8 mouse cellular contexts compared by ENCODE assay signal in genomic region chr15:82243742-82244114, GRCm38 (mm10). TPM values are rescaled to one million over a fixed set of nuclear protein-coding genes. Genes with fewer than 3 reads are reported as not detected.
DNase-seq lines count a peak whose midpoint lies in the region; ATAC-seq and TF ChIP-seq lines count a peak whose summit lies in the region.

No protein-coding gene starts in this region.

- H3K4me2 ChIP-seq in heart, embryonic 12.5 days, result peak overlapping the region; percentile 85
- peak overlapping the region; percentile 68 for H3K4me2 ChIP-seq in forebrain, embryonic 15.5 days (replicated peaks)

- peaks cover 4% of the 10 kb centered on the region for H3K36me3 ChIP-seq in heart, embryonic 12.5 days
- peaks cover 10% of the 10 kb centered on the region for H3K36me3 ChIP-seq in ES-Bruce4 (ENCODE audit: control insufficient read depth, insufficient read depth, low read length, poor library complexity, severe bottlenecking)
- H3K36me3 ChIP-seq in forebrain, embryonic 15.5 days, result no peaks in the 10 kb centered on the region

- no peak for TF ChIP-seq POLR2A in ES-Bruce4 (IDR thresholded peaks at IDR 0.05; ENCODE audit: insufficient read depth, low read length)

- H3K27ac ChIP-seq in heart, embryonic 12.5 days (ENCODE audit: poor library complexity, severe bottlenecking), result peak overlapping the region; percentile 61; the same call in 1 of the 2 replicates
- H3K27ac ChIP-seq in ES-Bruce4 (ENCODE audit: insufficient read depth, low read length), result no peak overlapping the region
- H3K27ac ChIP-seq in forebrain, embryonic 15.5 days (replicated peaks), result peak overlapping the region; percentile 43

- peak overlapping the region; percentile 68 for H3K9ac ChIP-seq in heart, embryonic 12.5 days
- peak overlapping the region; percentile 86 for H3K9ac ChIP-seq in ES-Bruce4 (ENCODE audit: low read depth, poor library complexity, severe bottlenecking)
- peak overlapping the region; percentile 61 for H3K9ac ChIP-seq in forebrain, embryonic 15.5 days (replicated peaks)

- peak overlapping the region; percentile 76 for H3K4me3 ChIP-seq in heart, embryonic 12.5 days
- H3K4me3 ChIP-seq in ES-Bruce4 (ENCODE audit: low read depth, low read length), result peak overlapping the region; percentile 97
- H3K4me3 ChIP-seq in forebrain, embryonic 15.5 days, result peak overlapping the region; percentile 86

- no peak for ATAC-seq in heart, embryonic 12.5 days (ENCODE audit: insufficient number of reproducible peaks, low FRiP score)
- ATAC-seq in forebrain, embryonic 15.5 days (replicated peaks), result no peak
- ATAC-seq in megakaryocyte progenitor cell, adult 5-6 weeks (replicated peaks; ENCODE audit: poor library complexity), result peak; percentile 22

- H3K9me3 ChIP-seq in heart, embryonic 12.5 days (replicated peaks), result no peaks in the 10 kb centered on the region
- no peaks in the 10 kb centered on the region for H3K9me3 ChIP-seq in ES-Bruce4 (replicated peaks; ENCODE audit: control insufficient read depth, insufficient read depth, low read length, poor library complexity, severe bottlenecking)
- H3K9me3 ChIP-seq in forebrain, embryonic 15.5 days, result no peaks in the 10 kb centered on the region

- 3% methylated on average over 12 of the region's 12 CpGs for WGBS in heart, embryonic 12.5 days
- WGBS in forebrain, embryonic 15.5 days, result 4% methylated on average over 12 of the region's 12 CpGs

- H3K4me1 ChIP-seq in heart, embryonic 12.5 days (replicated peaks), result peaks cover 9% of the 10 kb centered on the region
- H3K4me1 ChIP-seq in ES-Bruce4 (ENCODE audit: control insufficient read depth, insufficient read depth, low read length), result peaks cover 3% of the 10 kb centered on the region
- peaks cover 9% of the 10 kb centered on the region for H3K4me1 ChIP-seq in forebrain, embryonic 15.5 days

- H3K27me3 ChIP-seq in heart, embryonic 12.5 days (replicated peaks), result no peaks in the 10 kb centered on the region
- no peaks in the 10 kb centered on the region for H3K27me3 ChIP-seq in ES-Bruce4 (ENCODE audit: control insufficient read depth, insufficient read depth, low read length, poor library complexity, severe bottlenecking)
- no peaks in the 10 kb centered on the region for H3K27me3 ChIP-seq in forebrain, embryonic 15.5 days

- DNase-seq in heart, adult 8-10 months (ENCODE audit: low spot score), result no peak
- no peak for DNase-seq in frontal cortex, postnatal 14 days (ENCODE audit: low spot score in 2 of 2)
- no peak for DNase-seq in urinary bladder, adult 2 months (ENCODE audit: low spot score)
- no peak for DNase-seq in adrenal gland, adult 2 months

- no peak for TF ChIP-seq EP300 in ES-Bruce4 (IDR thresholded peaks at IDR 0.05; ENCODE audit: insufficient read depth, low read depth, low read length)

- no peak for TF ChIP-seq CTCF in ES-Bruce4 (IDR thresholded peaks at IDR 0.05; ENCODE audit: low read depth, low read length)

RNA-seq across cellular contexts. Expression of gene Cenpm, which starts 0.8 kb away (rescaled TPM):
- polyA plus RNA-seq in heart, embryonic 12.5 days (2016; fragmentation: Nextera tagmentation; extraction: Ambion mirVana), result 57.9 and 67.0 TPM in 2 replicates
- 1 to 10 TPM in 1 of 4 experiments, under 1 TPM in 3; 0.29 to 1.5 (median 0.44) TPM for total RNA-seq in heart, adult 8-10 months (2022)
- polyA plus RNA-seq in ES-Bruce4 (2011; ENCODE audit: insufficient read depth, insufficient read length, low read depth, missing spikeins), result 43.2 and 52.0 TPM in 2 replicates
- 38.9 and 45.6 TPM in 2 replicates for polyA plus RNA-seq in forebrain, embryonic 15.5 days (2015; fragmentation: Nextera tagmentation; extraction: Ambion mirVana)
- total RNA-seq in megakaryocyte progenitor cell, adult 5-6 weeks (2015), result 32.9 and 42.6 TPM in 2 replicates
- total RNA-seq in megakaryocyte progenitor cell, adult 5-6 weeks (2017), result 16.5 and 24.9 TPM in 2 replicates
- polyA plus RNA-seq in urinary bladder, adult 2 months (2012; rRNA removed), result 4.6 and 6.1 TPM in 2 replicates
- total RNA-seq in adrenal gland, adult 2 months (2021), result 1 to 10 TPM in 1 of 2 experiments, under 1 TPM in 1; 0.93 to 1.9 TPM
- polyA plus RNA-seq in adrenal gland, adult 2 months (2012; rRNA removed), result 11.0 and 11.1 TPM in 2 replicates

RNA-seq across cellular contexts. Expression of gene 1500009C09Rik, which starts 8.5 kb away (rescaled TPM):
- polyA plus RNA-seq in heart, embryonic 12.5 days (2016; fragmentation: Nextera tagmentation; extraction: Ambion mirVana), result not detected in 2 replicates
- not detected for total RNA-seq in heart, adult 8-10 months (2022)
- not detected in 2 replicates for polyA plus RNA-seq in ES-Bruce4 (2011; ENCODE audit: insufficient read depth, insufficient read length, low read depth, missing spikeins)
- polyA plus RNA-seq in forebrain, embryonic 15.5 days (2015; fragmentation: Nextera tagmentation; extraction: Ambion mirVana), result 13.5 and 14.7 TPM in 2 replicates
- not detected in 2 replicates for total RNA-seq in megakaryocyte progenitor cell, adult 5-6 weeks (2015)
- not detected in 2 replicates for total RNA-seq in megakaryocyte progenitor cell, adult 5-6 weeks (2017)
- polyA plus RNA-seq in urinary bladder, adult 2 months (2012; rRNA removed), result 0.06 and 0.10 TPM in 2 replicates
- total RNA-seq in adrenal gland, adult 2 months (2021), result under 1 TPM; 0.31 to 0.32 TPM
- 0.23 and 0.26 TPM in 2 replicates for polyA plus RNA-seq in adrenal gland, adult 2 months (2012; rRNA removed)

RNA-seq across cellular contexts. Expression of gene Tnfrsf13c, which starts 19.6 kb away (rescaled TPM):
- 0.09 TPM in 1 of 2 replicates, not detected in the other for polyA plus RNA-seq in heart, embryonic 12.5 days (2016; fragmentation: Nextera tagmentation; extraction: Ambion mirVana)
- total RNA-seq in heart, adult 8-10 months (2022), result under 1 TPM in 1 of 4 experiments, not detected in 3; 0.26 TPM
- 1.9 and 2.3 TPM in 2 replicates for polyA plus RNA-seq in ES-Bruce4 (2011; ENCODE audit: insufficient read depth, insufficient read length, low read depth, missing spikeins)
- 0.11 and 0.37 TPM in 2 replicates for polyA plus RNA-seq in forebrain, embryonic 15.5 days (2015; fragmentation: Nextera tagmentation; extraction: Ambion mirVana)
- total RNA-seq in megakaryocyte progenitor cell, adult 5-6 weeks (2015), result 2.1 and 2.4 TPM in 2 replicates
- 0.34 and 0.92 TPM in 2 replicates for total RNA-seq in megakaryocyte progenitor cell, adult 5-6 weeks (2017)
- 0.15 and 0.16 TPM in 2 replicates for polyA plus RNA-seq in urinary bladder, adult 2 months (2012; rRNA removed)
- total RNA-seq in adrenal gland, adult 2 months (2021), result not detected
- polyA plus RNA-seq in adrenal gland, adult 2 months (2012; rRNA removed), result 0.08 and 0.15 TPM in 2 replicates

RNA-seq across cellular contexts. Expression of gene Sept3, which starts 31.0 kb away (rescaled TPM):
- 3.8 and 4.9 TPM in 2 replicates for polyA plus RNA-seq in heart, embryonic 12.5 days (2016; fragmentation: Nextera tagmentation; extraction: Ambion mirVana)
- under 1 TPM; 0.16 to 0.90 (median 0.44) TPM for total RNA-seq in heart, adult 8-10 months (2022)
- polyA plus RNA-seq in ES-Bruce4 (2011; ENCODE audit: insufficient read depth, insufficient read length, low read depth, missing spikeins), result 8.8 and 9.7 TPM in 2 replicates
- 450 and 460 TPM in 2 replicates for polyA plus RNA-seq in forebrain, embryonic 15.5 days (2015; fragmentation: Nextera tagmentation; extraction: Ambion mirVana)
- 0.07 TPM in 1 of 2 replicates, not detected in the other for total RNA-seq in megakaryocyte progenitor cell, adult 5-6 weeks (2015)
- total RNA-seq in megakaryocyte progenitor cell, adult 5-6 weeks (2017), result 0.08 TPM in 1 of 2 replicates, not detected in the other
- 1.0 and 1.2 TPM in 2 replicates for polyA plus RNA-seq in urinary bladder, adult 2 months (2012; rRNA removed)
- total RNA-seq in adrenal gland, adult 2 months (2021), result 1 to 10 TPM; 2.9 to 4.7 TPM
- 2.1 and 2.9 TPM in 2 replicates for polyA plus RNA-seq in adrenal gland, adult 2 months (2012; rRNA removed)

RNA-seq across cellular contexts. Expression of gene Shisa8, which starts 31.1 kb away (rescaled TPM):
- 0.19 and 0.35 TPM in 2 replicates for polyA plus RNA-seq in heart, embryonic 12.5 days (2016; fragmentation: Nextera tagmentation; extraction: Ambion mirVana)
- under 1 TPM in 1 of 4 experiments, not detected in 3; 0.26 TPM for total RNA-seq in heart, adult 8-10 months (2022)
- polyA plus RNA-seq in ES-Bruce4 (2011; ENCODE audit: insufficient read depth, insufficient read length, low read depth, missing spikeins), result 6.8 and 7.4 TPM in 2 replicates
- polyA plus RNA-seq in forebrain, embryonic 15.5 days (2015; fragmentation: Nextera tagmentation; extraction: Ambion mirVana), result 0.27 and 0.69 TPM in 2 replicates
- 0.10 and 0.12 TPM in 2 replicates for total RNA-seq in megakaryocyte progenitor cell, adult 5-6 weeks (2015)
- 0.27 and 3.2 TPM in 2 replicates for total RNA-seq in megakaryocyte progenitor cell, adult 5-6 weeks (2017)
- 0.10 TPM in 1 of 2 replicates, not detected in the other for polyA plus RNA-seq in urinary bladder, adult 2 months (2012; rRNA removed)
- total RNA-seq in adrenal gland, adult 2 months (2021), result under 1 TPM in 1 of 2 experiments, not detected in 1; 0.69 TPM
- 1.3 and 2.5 TPM in 2 replicates for polyA plus RNA-seq in adrenal gland, adult 2 months (2012; rRNA removed)

Comparison
In these comparisons a context has a peak if more than half of its experiments do, and no peak if none do; other contexts are left out.
1. RNA of gene 1500009C09Rik, which starts 8.5 kb away (polyA plus RNA-seq): 13.5 to 14.7 TPM in forebrain, embryonic 15.5 days; 0.23 to 0.26 TPM in adrenal gland, adult 2 months, not detected in ES-Bruce4, 0.06 to 0.10 TPM in urinary bladder, adult 2 months and not detected in heart, embryonic 12.5 days; every median in the first group is over 10 times any median in the second.
2. Peak in every context shown above with its lines, with median percentiles within 50 percentile points of each other: H3K4me3 ChIP-seq and H3K9ac ChIP-seq.